Mouse (Mus musculus) monocyte, adult 5-6 weeks (primary cell): ENCODE results near the gene Taar2. TPM values are rescaled to one million over a fixed set of nuclear protein-coding genes. Genes with fewer than 3 reads are reported as not detected.

Source experiments
- ATAC-seq: fragments of 153-309, 156-312 bp; replicated peaks from 2 replicates; pipeline ENCODE4 v1.8.0; 2017; ENCODE audit warnings: mild to moderate bottlenecking; ENCODE audit not compliant: low TSS enrichment, insufficient number of reproducible peaks, severe bottlenecking, poor library complexity, low FRiP score
- total RNA-seq: library from RNA; stranded (forward); fragments of 200-1000, 200-491, 200-594 nt; gene quantifications from 3 replicates; pipeline ENCODE4 v1.2.3, GENCODE M21; 2017

Gene Taar2
- total RNA-seq = not detected in 3 replicates

- ATAC-seq = no peak
Measured at GRCm38 (mm10) chr10:23938312-23938711, at the start of gene Taar2. Taar2 (plus strand) TSS chr10:23938572.

- ATAC-seq = no peak
Measured at GRCm38 (mm10) chr10:23892987-23893386, 45.4 kb upstream of the Taar2 start.

GRCm38 (mm10) chr10:23894601-23895349, 43.6 kb upstream of the Taar2 start, which contains the start of gene Vnn1:
Vnn1 (plus strand) TSS chr10:23894688.
- no peak for ATAC-seq

GRCm38 (mm10) chr10:23895376-23895775, 43.0 kb upstream of the Taar2 start:
- no peak for ATAC-seq

- no peak for ATAC-seq
Measured at GRCm38 (mm10) chr10:23901119-23901518, 37.3 kb upstream of the Taar2 start.

GRCm38 (mm10) chr10:23905661-23906060, 32.7 kb upstream of the Taar2 start:
- ATAC-seq = no peak

- ATAC-seq = no peak
Measured at GRCm38 (mm10) chr10:23920056-23920455, 18.3 kb upstream of the Taar2 start, which contains the start of gene Taar1. Taar1 (plus strand) TSS chr10:23920356.

GRCm38 (mm10) chr10:23922468-23922867, 15.9 kb upstream of the Taar2 start:
- no peak for ATAC-seq

- no peak for ATAC-seq
Measured at GRCm38 (mm10) chr10:23923941-23924340, 14.4 kb upstream of the Taar2 start.

- ATAC-seq = no peak
Measured at GRCm38 (mm10) chr10:23937613-23938012, 759 bp upstream of the Taar2 start.

- no peak for ATAC-seq
Measured at GRCm38 (mm10) chr10:23942465-23942864, 4.1 kb downstream of the Taar2 start.

GRCm38 (mm10) chr10:23948026-23948425, 9.7 kb downstream of the Taar2 start:
- no peak for ATAC-seq

- no peak for ATAC-seq
Measured at GRCm38 (mm10) chr10:23949508-23950005, 11.2 kb downstream of the Taar2 start, which contains the start of gene Taar3. Taar3 (plus strand) TSS chr10:23949558.

GRCm38 (mm10) chr10:23951714-23952113, 13.3 kb downstream of the Taar2 start:
- no peak for ATAC-seq

GRCm38 (mm10) chr10:23959071-23959470, 20.7 kb downstream of the Taar2 start:
- ATAC-seq = no peak

- no peak for ATAC-seq
Measured at GRCm38 (mm10) chr10:23960444-23960915, 22.1 kb downstream of the Taar2 start, which contains the start of gene Taar4. Taar4 (plus strand) TSS chr10:23960494.

GRCm38 (mm10) chr10:23963444-23963843, 25.1 kb downstream of the Taar2 start:
- no peak for ATAC-seq

GRCm38 (mm10) chr10:23964921-23965610, 26.7 kb downstream of the Taar2 start:
- 0 out of 2 replicates have a peak, but pooled peaks have one; percentile 35 for ATAC-seq

- no peak for ATAC-seq
Measured at GRCm38 (mm10) chr10:23970656-23971165, 32.3 kb downstream of the Taar2 start, which contains the start of gene Taar5. Taar5 (plus strand) TSS chr10:23970706.
